Mouse (Mus musculus): ENCODE measurements around the gene Hoxd9.

DNA sequence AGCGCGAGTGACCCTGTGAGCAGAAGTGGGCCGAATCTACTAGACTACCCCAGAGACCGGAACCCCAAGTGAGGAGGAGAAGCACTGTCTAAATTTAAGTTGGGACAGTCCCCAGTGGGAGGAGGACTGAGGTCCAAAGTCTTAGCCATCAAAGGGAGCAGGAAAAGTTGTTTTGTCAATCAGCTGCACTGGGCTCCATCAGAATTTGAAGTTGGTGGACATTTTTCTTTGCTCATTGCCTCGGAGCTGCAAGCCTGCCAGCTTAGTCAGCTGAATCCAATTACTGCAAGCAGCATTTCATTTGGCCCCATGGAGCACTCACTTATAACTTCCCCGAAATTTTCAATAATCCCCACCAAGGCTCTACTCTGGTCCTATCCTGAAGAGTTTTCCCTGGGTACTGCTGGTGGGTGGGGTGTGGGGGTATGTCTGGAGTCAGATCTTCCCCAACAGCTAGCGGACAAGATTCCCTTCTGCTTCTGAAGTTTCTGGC is 40.1 kb downstream of the Hoxd9 start:
- TF ChIP-seq CTCF (IDR thresholded peaks at IDR 0.05; ENCODE audit: control insufficient read depth, insufficient read depth, insufficient read length): no peak
- no peak for TF ChIP-seq USF1 (IDR thresholded peaks at IDR 0.05; ENCODE audit: low read depth)
- no peak for TF ChIP-seq MAX (IDR thresholded peaks at IDR 0.05)

Data from C2C12 (cell line).